Mouse (Mus musculus) lung, postnatal 14 days (tissue): ENCODE data around the gene Folr2.
A peak's percentile ranks its signal among the peaks of the same experiment; 100 is the strongest.

Source experiments
- DNase-seq: peaks from one replicate; pipeline ENCODE4 v3.0.0; 2021

Gene Folr2

GRCm38 (mm10) chr7:101866491-101867265 is 9.7 kb upstream of the Folr2 start:
- no peak for DNase-seq

DNA sequence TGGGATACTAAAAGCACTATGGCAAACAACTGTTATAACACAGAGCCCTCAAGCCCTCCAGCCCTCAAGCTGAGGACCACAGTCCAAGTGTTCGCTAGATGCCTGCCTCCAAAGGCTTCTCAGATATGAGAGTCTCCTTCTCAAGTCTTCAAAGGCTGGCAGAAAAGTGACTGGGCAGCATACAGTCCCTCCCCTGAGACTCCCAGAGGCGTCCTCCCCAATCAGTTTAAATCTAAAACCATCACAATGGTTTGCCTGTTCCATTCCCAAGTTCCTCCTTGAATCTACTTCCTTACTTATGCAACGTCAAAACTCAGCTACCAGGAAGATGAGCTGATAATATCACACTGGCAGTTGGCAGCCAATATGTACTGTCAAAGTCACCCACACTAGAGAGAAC is 6.4 kb upstream of the Folr2 start, which contains the start of gene Anapc15:
Anapc15 (plus strand) TSS at position 301 of the 400 bp plus-strand sequence.
- DNase-seq = no peak

GRCm38 (mm10) chr7:101862291-101862690 is 5.3 kb upstream of the Folr2 start:
- no peak for DNase-seq

GRCm38 (mm10) chr7:101860978-101861377 is 4.0 kb upstream of the Folr2 start:
- no peak for DNase-seq

DNA sequence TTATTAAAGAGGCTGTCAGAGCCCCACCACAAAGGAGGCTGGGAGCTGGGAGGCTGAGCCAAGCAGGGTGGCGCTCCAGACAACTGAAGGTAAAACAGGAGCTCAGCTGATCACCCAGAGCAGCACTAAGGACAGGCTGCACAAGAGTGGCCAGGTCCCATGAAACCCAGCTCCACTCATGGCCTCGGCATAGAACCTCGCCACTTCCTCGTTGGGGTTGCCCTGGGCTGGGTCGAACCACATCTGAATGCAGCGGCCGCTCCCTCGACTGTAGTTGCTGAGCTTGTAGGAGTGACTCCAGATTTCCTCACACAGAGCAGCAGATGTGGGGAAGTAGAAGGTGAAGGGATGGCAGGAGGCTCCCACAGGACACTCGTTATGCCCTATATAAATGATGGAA is 1.4 kb upstream of the Folr2 start:
- no peak for DNase-seq

DNA sequence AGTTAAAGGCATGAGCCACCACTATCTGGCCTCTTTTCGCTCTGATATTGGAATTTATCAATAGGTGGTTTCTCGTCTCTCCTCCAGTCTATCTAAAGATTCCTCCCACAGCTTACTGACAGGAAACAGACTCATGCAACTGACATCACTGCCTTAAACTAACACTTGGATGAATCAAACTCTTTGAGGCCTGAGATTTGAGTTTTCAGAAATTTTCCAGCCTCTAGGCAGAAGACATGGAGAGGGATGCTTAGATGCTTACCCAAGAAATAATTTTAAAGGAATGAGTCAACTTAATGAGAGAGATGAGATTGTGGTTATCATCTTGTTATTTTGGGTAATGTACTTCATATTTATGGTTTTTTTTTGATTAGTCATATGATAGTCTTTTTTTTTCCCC is 3.2 kb downstream of the Folr2 start:
- DNase-seq = no peak

- no peak for DNase-seq
These were observed 4.1 kb downstream of the Folr2 start for GRCm38 (mm10) chr7:101852846-101853245.

- no peak for DNase-seq
These were observed 5.3 kb downstream of the Folr2 start for GRCm38 (mm10) chr7:101851689-101852088.

- DNase-seq = no peak
These were observed 9.1 kb downstream of the Folr2 start for GRCm38 (mm10) chr7:101847934-101848333.

DNA sequence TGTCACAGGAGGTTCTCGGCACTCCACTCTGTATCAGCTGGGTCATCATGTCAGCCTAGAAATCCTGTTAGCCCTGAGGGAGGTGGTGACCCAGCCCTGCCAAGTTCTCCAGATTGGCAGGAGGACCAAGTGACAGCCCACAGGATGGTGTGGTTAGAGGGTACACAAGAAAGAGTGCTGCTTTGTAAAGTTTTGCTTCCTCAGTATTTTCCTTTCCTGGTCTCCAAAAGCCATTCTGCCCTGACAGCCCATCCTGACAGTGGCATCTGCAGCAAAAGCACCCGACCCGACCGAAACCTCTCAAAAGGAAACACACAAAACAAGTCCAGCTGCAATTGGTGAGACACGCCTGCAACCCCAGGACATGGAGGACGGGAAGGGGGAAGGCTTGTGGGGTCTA is 12.8 kb downstream of the Folr2 start:
- no peak for DNase-seq

- DNase-seq = peak; percentile 92
These were observed 19.2 kb downstream of the Folr2 start, which contains the start of gene Inppl1 for GRCm38 (mm10) chr7:101837606-101838471. TSS of gene Inppl1 (minus strand) at chr7:101838229.

DNA sequence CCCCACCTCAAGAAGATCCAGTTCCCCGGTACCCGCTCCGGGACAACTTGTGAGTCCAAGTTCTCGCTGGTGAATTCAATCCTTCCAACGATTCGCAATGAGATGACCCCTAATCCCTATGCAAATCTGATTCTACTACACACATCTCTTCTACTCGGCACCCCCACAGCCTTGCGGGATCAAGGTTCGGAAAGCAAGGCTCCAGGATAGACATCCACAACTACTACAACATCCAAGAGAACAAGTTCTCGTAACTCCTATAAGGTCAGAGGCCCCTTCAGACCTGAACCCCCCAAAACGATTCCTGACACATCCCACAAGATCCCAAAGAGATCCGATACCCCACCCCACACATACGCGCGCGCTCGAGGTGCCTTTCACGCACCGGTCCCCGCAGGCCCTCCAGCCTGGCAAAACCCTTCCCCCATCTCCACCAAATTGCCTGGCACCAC is 19.8 kb downstream of the Folr2 start:
- DNase-seq = no peak

GRCm38 (mm10) chr7:101836271-101837153 is 20.5 kb downstream of the Folr2 start:
- DNase-seq = peak; percentile 70

DNA sequence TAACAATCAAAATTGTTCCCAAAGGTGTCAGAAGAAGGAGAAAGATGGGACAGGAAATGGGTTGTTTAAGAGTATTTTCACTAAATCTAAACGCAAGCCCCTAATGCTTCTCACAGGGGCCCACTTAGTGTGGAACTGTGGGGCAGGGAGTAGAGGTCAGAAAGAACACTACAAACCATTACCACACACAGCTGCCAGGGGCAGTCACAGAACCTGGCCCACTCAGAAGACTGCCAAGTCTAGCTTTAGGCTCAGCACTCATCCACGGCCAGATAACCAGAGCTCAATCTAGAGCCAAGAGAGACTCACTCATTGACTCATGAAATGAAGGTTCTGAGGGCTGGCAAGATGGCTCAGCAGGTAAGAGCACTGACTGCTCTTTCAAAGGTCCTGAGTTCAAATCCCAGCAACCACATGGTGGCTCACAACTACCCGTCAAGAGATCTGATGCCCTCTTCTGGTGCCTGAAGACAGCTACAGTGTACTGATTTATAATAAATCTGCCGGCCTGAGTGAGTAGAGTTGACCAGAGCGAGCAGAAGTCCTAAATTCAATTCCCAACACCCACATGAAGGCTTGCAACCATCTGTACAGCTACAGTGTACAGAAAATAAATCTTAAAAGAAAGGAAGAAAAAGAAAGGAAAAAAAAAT is 21.4 kb downstream of the Folr2 start:
- DNase-seq = no peak

- no peak for DNase-seq
These were observed 22.1 kb downstream of the Folr2 start for GRCm38 (mm10) chr7:101834903-101835302.

GRCm38 (mm10) chr7:101833916-101834584 is 22.9 kb downstream of the Folr2 start:
- no peak for DNase-seq

GRCm38 (mm10) chr7:101833352-101833751 is 23.6 kb downstream of the Folr2 start:
- no peak for DNase-seq

- DNase-seq = no peak
These were observed 24.6 kb downstream of the Folr2 start for GRCm38 (mm10) chr7:101832372-101832771.

GRCm38 (mm10) chr7:101831437-101831836 is 25.6 kb downstream of the Folr2 start:
- DNase-seq = no peak

GRCm38 (mm10) chr7:101830373-101830772 is 26.6 kb downstream of the Folr2 start:
- no peak for DNase-seq
